8 mouse cellular contexts compared by ENCODE assay signal in the genomic region with DNA sequence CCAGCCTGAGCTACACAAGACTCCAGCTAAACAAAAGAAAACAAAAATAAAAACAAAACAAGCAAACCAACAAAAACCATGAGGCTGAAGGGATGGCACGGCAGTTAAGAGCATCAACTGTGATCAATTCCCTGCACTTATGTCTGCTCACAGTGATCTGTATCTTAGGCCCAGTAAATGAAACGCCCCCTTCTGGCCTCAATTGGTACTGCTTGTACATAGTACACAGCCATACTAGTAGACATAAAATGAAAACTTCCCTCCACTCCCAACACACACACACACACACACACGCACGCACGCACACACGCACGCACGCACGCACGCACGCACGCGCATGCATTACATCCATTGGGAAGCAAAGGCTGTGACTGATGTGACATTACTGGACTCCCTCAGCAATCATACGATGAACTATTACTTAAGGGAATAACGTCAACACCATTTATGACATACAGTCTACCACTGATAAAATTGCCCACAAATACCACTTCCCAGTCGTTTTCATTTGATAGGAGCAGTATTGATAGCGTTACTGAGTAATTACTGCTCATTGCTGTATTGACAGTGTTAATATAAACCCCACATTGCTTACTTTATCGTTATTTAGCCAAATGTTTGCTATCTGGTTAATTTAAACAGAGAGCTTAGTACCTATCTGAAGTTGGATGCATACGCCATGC.
DNase-seq lines count a peak whose midpoint lies in the region.

No protein-coding gene starts in this region.

- peak; percentile 23 for DNase-seq in heart, postnatal 4 days
- no peak for DNase-seq in heart, adult 8-10 months (ENCODE audit: low spot score)
- DNase-seq in 416B (ENCODE audit: low read depth) (peak; percentile 41), NIH3T3 (ENCODE audit: low read depth) (peak; percentile 37)
- DNase-seq in mesoderm, embryonic 11.5 days (ENCODE audit: low read depth, low spot score): peak; percentile 44
- DNase-seq in ovary, postnatal 36 days (ENCODE audit: low spot score): no peak
- DNase-seq in heart, postnatal 36 days: no peak
- DNase-seq in gastrocnemius, adult 8-10 months (ENCODE audit: low spot score in 2 of 2): no peak

- intact Hi-C loops in heart, postnatal 36 days (cut with DNase I): no loop called here

Comparison
In these comparisons a context has a peak if more than half of its experiments do, and no peak if none do; other contexts are left out.
1. DNase-seq: peak in heart, postnatal 4 days (single experiment), 416B (single experiment), NIH3T3 (single experiment) and mesoderm, embryonic 11.5 days (single experiment); none in heart, adult 8-10 months (single experiment), ovary, postnatal 36 days (single experiment), heart, postnatal 36 days (0 of 2) and gastrocnemius, adult 8-10 months (0 of 2).